Mouse (Mus musculus): ENCODE results near the gene Gm45021.

GRCm38 (mm10) chr6:48594043-48594738, 4.8 kb downstream of the Gm45021 start:
- TF ChIP-seq CTCF (IDR thresholded peaks at IDR 0.05; ENCODE audit: low read depth, low read length) (no peak), EP300 (IDR thresholded peaks at IDR 0.05; ENCODE audit: insufficient read depth, low read depth, low read length) (no peak), POLR2A (IDR thresholded peaks at IDR 0.05; ENCODE audit: insufficient read depth, low read length) (no peak)

Data from ES-Bruce4 (cell line).